Mouse (Mus musculus) thymus, postnatal 10 days (tissue): Measurements from ENCODE around the gene Apol6.

Experiments
- DNase-seq, 2 experiments: peaks; one replicate each; pipeline ENCODE4 v3.0.0; 2021; ENCODE audit warnings: low spot score in 2 of 2

Apol6 gene

GRCm38 (mm10) chr15:77070745-77071268, 26.3 kb downstream of the Apol6 start:
- no peak for DNase-seq

DNA sequence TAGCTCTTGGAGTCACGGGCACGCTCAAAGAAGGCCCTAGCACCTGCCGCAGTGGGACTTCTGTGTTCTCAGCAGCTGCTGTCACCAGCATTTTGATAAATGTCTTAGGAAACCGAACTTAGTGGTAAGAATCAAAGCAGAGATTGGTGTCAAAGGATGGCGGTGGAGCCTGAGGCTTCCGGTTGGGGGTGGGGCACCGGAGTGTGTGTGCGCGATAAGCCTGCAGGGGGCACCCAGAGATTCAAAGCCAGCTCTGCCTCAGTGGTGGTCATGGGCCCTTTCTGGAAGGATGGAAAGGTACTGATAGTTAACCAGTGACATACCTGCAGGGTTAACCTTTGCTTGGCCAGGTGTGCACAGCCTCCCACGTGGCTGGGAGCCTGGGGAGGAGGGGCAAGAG, 27.0 kb downstream of the Apol6 start:
- peak; percentile 78 to 84 for DNase-seq

DNA sequence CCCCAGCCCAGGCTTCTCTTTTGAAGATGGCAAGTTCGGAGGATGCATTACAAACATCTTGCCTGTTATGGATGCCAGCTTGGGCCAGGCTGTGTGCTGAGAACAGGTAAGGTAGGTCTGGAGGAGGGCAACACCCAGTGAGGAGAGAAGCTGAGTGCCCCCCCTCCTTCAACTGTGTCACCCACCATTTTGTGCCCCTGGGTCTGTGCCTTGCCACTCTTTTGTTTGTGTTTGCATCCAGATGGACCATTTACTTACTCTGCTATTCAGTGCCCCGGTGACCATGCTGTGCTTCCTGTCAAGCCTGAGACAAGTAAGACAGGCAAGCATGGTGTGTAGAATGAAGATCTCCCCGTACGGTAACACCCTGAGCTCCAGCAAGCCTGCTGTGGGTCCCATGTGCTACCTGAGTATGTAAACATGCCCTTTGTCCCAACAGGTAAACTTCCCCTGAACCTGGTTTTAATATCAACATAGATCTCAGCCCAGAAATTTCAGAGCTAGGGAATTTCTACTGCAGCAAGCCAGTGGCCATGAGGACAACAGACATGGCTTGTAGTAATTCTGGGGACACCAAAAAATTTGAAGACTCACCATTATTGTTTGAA, 28.1 kb downstream of the Apol6 start:
- DNase-seq, result no peak

- DNase-seq, result no peak
Observed at GRCm38 (mm10) chr15:77076523-77076922, 32.0 kb downstream of the Apol6 start.

- no peak for DNase-seq
Observed at GRCm38 (mm10) chr15:77077906-77078305, 33.4 kb downstream of the Apol6 start.

DNA sequence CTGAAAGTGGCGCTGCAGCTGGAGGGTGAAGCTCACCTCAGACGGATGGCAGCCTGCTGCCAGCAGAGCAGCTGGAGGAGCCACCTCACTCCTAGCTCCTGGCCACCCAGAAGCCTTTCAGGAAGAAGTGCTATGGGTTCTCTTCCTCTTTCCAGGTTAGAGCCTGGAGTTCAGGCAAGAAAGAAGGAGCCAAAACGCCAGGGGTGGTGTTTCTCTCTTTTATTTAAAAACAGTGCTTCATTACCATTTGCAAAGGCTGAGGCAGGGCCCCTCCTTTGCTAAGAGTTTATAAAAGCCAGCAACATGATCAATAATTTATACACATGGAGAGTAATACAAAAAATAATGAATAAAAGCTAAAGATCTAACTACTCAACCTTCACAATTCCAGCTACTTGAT, 34.3 kb downstream of the Apol6 start:
- DNase-seq, result no peak

GRCm38 (mm10) chr15:77079256-77079822, 34.8 kb downstream of the Apol6 start:
- DNase-seq, result no peak

DNA sequence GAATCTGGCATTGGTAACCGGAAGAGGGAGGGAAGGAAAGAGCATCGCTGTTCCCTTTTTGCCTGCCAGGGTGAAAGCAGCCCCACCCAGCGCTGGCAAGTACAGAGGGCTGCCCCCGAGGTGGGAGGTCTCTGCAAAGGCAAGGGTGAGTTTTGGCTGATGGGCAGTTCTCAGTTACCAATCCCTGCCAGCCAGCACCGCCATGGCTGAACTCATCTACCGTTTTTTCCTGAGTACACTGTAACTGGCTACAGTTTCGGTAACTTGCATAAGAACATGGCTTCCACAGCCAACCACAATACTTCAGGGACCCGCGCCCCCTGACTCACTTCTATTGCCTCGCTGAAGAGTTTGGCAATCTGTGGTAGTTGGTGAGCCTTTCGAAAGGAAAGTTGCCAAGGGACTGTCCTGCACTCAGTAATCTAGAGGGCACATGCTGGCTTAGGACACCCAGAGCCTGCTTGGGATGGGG, 35.4 kb downstream of the Apol6 start:
- no peak for DNase-seq

GRCm38 (mm10) chr15:77080684-77081254, 36.2 kb downstream of the Apol6 start:
- DNase-seq, result no peak

GRCm38 (mm10) chr15:77081454-77081853, 36.9 kb downstream of the Apol6 start:
- DNase-seq, result no peak

- no peak for DNase-seq
Observed at GRCm38 (mm10) chr15:77085818-77086217, 41.3 kb downstream of the Apol6 start.

- DNase-seq, result no peak
Observed at GRCm38 (mm10) chr15:77086488-77086887, 42.0 kb downstream of the Apol6 start.

DNA sequence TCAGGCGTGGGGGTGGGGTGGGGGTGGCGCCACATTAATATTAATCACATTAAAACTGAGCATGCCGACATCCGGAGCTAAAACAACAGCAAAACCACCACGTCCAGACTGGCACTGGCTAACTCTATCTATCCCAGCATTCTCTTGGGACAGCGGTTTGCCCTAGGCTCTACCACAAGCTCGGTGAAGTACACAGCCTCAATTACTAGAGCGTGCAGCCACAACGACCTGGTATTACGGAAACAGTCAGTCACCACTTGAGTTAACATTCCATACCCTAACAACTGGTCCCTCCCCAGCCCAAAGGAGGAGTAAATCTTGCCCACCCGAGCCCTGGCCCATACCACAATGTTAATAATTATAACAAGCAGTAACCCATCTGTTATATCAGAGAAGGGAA, 44.7 kb downstream of the Apol6 start:
- DNase-seq, result no peak

DNA sequence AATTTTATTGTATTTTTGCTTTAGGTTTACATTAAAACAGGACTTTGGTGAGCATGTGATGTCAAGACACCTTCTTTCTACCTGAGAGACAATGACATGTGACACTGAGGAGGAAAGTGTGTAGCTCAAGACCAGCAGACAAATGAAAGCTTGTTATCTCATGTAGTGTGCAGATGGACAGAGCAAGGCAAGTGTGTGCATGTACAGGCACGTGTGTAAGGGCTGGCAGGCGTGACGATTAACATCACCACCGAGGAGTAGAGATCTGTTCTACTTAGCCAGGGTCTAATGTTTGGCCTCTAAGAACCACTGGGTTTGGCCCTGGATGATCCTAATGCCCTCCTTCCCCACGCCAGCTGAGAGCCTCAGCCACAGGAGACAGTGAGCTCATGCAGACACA, 46.0 kb downstream of the Apol6 start:
- DNase-seq, result no peak

DNA sequence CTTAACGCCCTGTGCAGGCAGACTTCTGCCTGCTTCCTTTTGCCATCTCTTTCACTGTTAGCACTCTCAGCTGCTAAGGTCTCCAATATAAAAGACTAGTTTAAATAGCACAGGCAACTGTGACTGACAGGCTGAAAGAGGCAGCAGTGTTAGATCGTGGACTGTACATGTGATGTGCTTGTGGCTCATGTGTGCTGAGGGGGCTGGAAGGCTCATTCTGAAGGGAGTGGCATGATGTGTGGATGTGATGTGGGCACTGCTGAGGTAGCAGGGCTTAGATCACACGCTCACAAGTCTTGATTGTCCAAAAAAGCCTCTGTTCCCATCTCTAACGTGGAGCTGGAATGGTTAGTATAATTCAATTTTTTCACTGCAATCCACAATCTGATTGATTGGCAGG, 46.9 kb downstream of the Apol6 start:
- DNase-seq, result no peak

DNA sequence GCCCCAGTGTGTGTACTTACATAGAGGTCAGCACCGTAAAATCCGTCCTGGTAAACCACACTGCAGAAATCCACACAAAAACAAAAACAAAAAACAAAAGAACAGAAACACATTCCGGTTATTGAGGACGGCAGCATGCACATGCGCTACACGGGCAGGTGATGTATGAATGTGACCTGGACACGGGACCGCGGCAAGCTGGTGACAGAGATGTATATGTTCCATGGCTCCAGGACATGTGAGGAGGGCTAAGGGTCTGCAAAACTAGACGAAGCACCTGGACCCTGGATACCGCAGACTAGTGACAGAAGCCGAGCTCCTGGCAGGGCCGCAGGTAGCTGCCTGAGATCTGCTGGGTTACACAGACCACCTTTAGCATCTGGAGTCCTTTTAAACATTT, 49.9 kb downstream of the Apol6 start:
- no peak for DNase-seq

GRCm38 (mm10) chr15:77095216-77095615, 50.7 kb downstream of the Apol6 start:
- no peak for DNase-seq

DNA sequence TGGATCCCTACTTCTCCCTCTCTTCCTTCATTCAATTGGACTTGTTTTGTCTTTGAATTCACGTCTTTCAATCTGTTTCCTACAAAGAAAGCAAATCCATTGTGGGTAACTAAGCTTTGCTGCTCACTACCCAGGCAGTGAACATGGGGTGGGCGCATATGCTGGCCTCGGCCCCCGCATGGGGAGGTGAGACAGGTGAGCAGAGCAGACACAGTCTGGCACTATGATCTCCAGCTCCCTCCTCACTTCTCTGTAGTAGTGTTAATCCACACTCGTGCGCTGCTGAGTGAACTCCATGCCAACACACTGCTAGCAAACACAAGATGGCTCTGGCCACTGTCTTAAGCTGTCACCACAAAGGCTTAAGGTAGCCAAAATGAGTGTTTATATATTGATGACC, 52.8 kb downstream of the Apol6 start:
- DNase-seq, result no peak

DNA sequence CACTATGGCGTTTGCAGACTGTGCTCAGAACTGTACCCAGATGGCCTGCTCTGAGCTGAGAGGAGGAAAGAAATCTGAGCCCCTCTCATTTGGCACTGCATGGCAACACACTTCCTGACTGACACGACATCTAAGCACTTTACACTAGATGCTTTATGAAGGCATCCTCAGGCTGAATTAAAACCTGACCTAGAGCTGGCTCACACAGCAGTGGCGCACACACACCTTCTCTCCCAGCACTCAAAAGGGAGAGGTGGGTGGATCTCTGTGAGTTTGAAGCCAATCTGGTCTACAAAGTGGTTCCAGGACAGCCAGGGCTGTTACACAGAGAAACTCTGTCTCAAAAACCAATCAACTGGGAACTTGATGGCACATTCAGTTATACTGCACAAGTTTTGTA, 55.2 kb downstream of the Apol6 start:
- DNase-seq, result no peak

DNA sequence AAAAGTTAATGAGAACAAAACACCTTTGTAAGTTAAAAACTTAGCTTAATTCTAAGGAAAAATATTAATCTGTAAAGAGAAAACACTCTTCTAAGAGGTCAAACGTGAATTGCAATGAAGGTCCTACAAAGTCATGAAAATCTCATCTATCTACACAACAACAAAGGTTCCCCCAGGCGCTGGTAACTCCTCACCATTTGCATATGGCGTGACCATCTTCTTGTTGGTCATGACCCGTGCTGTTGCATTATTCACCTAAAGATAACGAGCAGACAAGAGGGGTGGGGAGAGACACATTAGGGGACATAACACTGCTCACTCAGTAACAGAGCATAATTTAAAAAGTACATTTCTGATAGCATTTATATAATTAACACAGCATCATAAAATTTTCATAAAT, 58.2 kb downstream of the Apol6 start:
- DNase-seq, result no peak

DNA sequence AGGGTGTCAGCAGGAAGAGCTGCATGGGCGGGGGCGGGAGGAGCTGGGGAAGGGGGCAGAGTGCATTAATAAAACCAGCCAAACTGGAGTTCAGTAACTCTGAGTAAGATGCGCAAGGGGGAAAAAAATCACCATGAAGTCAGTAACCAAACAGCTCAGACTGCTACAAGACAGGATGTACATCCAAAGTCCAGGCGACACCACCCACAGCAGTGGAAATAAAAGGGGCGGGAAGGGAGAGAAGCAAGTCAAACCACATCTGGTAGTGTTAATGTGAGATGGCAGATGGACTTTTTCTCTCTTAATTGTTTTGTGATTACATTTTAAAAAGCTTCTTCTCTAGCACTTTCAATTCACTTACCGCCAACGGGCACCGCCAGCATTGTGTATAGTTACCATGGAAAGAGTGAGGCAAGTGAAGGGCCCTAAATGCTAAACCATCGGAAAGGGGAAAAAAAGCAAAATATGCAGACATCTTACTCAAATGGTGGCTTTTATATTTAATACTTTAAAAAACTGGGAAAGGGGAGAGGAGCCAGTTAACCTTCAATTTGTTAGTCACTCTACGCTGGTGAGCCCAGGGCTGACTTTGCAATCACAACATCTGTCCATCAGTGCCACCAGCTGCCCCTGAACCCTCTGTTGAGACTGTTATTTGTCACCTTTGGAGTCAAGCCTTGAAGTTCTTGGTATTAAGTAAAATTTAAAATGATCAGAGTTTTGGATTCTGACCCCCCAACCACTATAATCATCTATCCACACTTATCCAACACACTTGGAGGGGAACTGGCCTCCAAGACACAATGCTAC, 60.0 kb downstream of the Apol6 start:
- DNase-seq, result no peak

DNA sequence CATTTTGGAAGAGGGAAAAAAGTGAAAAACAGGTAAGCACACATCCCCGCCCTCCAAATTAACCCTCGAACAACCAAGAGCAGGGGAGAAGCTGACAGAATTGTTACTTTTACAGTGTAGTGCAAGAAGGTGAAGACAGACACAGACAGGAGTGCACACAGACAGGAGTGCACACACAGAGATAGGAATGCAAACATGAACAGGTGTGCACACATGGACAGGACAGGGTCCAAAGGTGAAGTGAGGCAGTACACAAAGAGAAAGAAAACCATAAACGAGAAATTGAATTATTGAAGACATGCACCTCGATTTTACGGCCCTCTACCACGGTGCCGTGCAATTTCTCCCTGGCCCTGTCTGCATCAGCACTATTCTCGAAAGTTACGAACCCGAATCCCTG, 60.7 kb downstream of the Apol6 start:
- no peak for DNase-seq
